Mouse (Mus musculus): ENCODE measurements around the gene Gpx8. TPM values are rescaled to one million over a fixed set of nuclear protein-coding genes. Genes with fewer than 3 reads are reported as not detected.

The Gpx8 gene
- polyA plus RNA-seq, 1 experiment from 2014 or later = 95.2 TPM

DNA sequence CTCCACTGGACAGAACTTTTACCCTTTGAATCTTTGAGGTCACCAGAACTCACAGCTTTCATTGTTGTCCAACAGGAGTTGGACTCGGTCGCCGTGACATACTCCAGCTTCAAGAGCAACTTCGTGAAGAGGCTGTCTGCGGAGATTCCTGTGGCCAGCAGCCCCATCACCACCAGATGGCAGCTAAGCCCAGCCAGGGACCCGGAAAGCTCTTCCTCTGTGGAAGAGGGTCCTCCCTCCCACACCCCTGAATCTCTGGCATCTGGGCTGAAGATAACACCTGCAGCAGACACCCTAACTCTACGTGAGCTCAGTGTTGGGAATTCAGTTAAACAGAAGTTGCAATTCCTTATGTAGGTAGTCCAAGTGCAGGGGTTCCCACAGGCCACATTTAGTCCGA, 9.6 kb upstream of the Gpx8 start:
- no peak overlapping the region for H3K4me2 ChIP-seq (ENCODE audit: low read depth)
- DNase-seq (ENCODE audit: low spot score) (no peak), ATAC-seq (ENCODE audit: insufficient read depth, low FRiP score, low TSS enrichment) (no peak)
- H3K36me3 ChIP-seq (ENCODE audit: control insufficient read depth, insufficient read depth, low read length) = no peaks in the 10 kb centered on the region
- no peak overlapping the region for H3K27ac ChIP-seq (ENCODE audit: low read depth, low read length)
- H3K4me3 ChIP-seq (ENCODE audit: low read depth, low read length) = no peak overlapping the region
- 43% methylated on average over 8 of the region's 8 CpGs for WGBS
- H3K9me3 ChIP-seq (ENCODE audit: control insufficient read depth, low read length) = no peaks in the 10 kb centered on the region
- H3K4me1 ChIP-seq (ENCODE audit: control insufficient read depth, insufficient read depth, low read length) = no peaks in the 10 kb centered on the region
- no peak overlapping the region for H3K9ac ChIP-seq (ENCODE audit: low read length)
- H3K27me3 ChIP-seq (ENCODE audit: control insufficient read depth, insufficient read depth, low read length) = no peaks in the 10 kb centered on the region

DNA sequence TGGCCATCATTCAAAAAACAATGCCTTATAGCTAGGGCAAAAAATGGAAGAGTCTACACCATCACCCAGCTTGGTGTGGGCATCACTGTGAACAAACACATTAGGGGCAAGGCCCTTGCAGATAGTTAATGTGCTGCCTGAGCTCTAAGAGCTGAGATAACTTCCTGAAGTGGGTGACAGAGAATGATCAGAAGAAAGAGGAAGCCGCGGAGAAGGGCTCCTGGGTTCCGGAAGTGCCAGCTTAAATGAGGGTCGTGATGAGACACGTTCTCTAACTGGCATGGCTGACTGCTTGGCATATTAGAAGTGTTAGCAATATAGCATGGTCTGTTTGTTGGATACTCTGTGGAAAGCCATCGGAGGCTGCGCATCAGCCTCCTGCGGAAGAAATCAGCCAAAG, 8.0 kb upstream of the Gpx8 start:
- WGBS = 87% methylated on average over 8 of the region's 8 CpGs
- no peak for DNase-seq (ENCODE audit: low spot score)
- ATAC-seq (ENCODE audit: insufficient read depth, low FRiP score, low TSS enrichment) = no peak

DNA sequence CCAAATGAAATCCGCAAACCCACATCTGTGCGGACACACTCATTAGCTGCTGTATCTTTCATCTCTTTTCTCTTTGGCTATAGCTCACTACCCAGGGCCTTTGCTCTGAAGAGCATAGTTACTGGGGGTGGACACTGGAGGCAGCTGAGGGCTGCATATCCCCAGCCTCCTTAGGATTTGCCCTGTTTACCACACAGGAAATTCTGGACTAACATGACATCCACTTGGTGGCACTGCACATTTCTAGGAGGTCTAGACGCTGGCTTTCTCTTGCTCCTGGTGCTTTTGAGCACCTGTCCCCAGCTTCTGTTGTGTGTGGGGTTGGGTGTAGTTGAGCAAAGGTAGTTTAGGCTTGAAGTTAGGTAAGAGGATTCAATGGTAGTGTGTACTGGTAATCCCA, 1.4 kb upstream of the Gpx8 start:
- H3K9ac ChIP-seq (ENCODE audit: low read length) = no peak overlapping the region
- DNase-seq (ENCODE audit: low spot score) (no peak), ATAC-seq (ENCODE audit: insufficient read depth, low FRiP score, low TSS enrichment) (no peak)
- H3K9me3 ChIP-seq (ENCODE audit: control insufficient read depth, low read length) = no peaks in the 10 kb centered on the region
- H3K4me2 ChIP-seq (ENCODE audit: low read depth) = no peak overlapping the region
- no peak overlapping the region for H3K27ac ChIP-seq (ENCODE audit: low read depth, low read length)
- H3K27me3 ChIP-seq (ENCODE audit: control insufficient read depth, insufficient read depth, low read length) = no peaks in the 10 kb centered on the region
- no peak overlapping the region for H3K4me3 ChIP-seq (ENCODE audit: low read depth, low read length)
- WGBS = 81% methylated on average over 3 of the region's 3 CpGs
- H3K36me3 ChIP-seq (ENCODE audit: control insufficient read depth, insufficient read depth, low read length) = no peaks in the 10 kb centered on the region
- no peaks in the 10 kb centered on the region for H3K4me1 ChIP-seq (ENCODE audit: control insufficient read depth, insufficient read depth, low read length)

More for the DNA sequence above, 8.0 kb upstream of the Gpx8 start:
- Histone ChIP-seq H3K9ac (ENCODE audit: low read length) (no peak overlapping the region), H3K4me2 (ENCODE audit: low read depth) (no peak overlapping the region), H3K27ac (ENCODE audit: low read depth, low read length) (no peak overlapping the region), H3K36me3 (ENCODE audit: control insufficient read depth, insufficient read depth, low read length) (no peaks in the 10 kb centered on the region), H3K27me3 (ENCODE audit: control insufficient read depth, insufficient read depth, low read length) (no peaks in the 10 kb centered on the region), H3K4me3 (ENCODE audit: low read depth, low read length) (no peak overlapping the region), H3K9me3 (ENCODE audit: control insufficient read depth, low read length) (no peaks in the 10 kb centered on the region), H3K4me1 (ENCODE audit: control insufficient read depth, insufficient read depth, low read length) (no peaks in the 10 kb centered on the region)

DNA sequence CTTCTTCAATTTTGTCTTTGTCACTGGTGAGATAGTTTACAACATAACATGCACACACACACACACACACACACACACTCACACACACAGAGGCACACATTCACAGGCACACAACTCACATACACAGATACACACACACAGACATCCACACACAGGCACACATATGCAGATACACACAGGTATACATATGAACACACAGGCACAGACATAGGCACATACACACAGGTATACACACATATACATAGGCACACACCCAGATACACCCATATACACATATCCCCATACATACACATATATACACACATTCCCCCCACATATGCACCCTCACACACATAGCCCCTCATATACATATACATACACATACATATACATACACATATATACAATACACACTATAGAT, 808 bp upstream of the Gpx8 start:
- Histone ChIP-seq H3K4me2 (ENCODE audit: low read depth) (no peak overlapping the region), H3K4me3 (ENCODE audit: low read depth, low read length) (no peak overlapping the region)

DNA sequence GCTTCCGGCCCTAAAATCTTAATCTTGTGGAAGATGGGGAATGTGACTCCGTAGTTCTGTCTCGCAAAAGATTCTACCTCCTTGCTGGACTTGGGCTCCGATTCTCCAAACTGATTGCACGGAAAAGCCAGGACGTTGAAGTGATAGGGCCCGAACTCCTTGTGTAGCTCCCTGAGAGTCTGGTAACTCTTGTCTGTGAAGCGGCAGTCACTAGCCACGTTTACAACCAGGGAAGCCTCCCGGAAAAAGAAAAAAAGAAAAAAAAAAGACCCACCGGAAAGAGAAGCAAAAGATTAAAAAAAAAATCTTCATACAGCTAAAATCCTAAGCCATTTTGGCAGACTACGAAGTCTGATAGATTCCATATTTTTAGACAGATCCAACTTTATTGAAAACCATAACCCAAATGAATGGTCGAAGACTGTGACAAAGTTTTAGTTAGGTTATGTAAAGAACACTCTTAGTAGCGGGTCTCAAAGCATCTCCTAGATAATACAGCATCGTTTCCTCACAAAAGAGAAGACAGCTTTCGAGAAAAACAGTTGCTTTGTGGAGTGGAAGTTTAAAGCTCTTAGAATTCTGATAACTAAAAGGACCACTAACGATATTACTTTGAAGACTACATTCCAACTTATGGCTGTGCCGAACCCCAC, 626 bp downstream of the Gpx8 start:
- Histone ChIP-seq H3K36me3 (ENCODE audit: control insufficient read depth, insufficient read depth, low read length) (no peaks in the 10 kb centered on the region), H3K9me3 (ENCODE audit: control insufficient read depth, low read length) (no peaks in the 10 kb centered on the region), H3K4me3 (ENCODE audit: low read depth, low read length) (peak overlapping the region; percentile 44), H3K9ac (ENCODE audit: low read length) (peak overlapping the region; percentile 51), H3K27ac (ENCODE audit: low read depth, low read length) (no peak overlapping the region), H3K4me2 (ENCODE audit: low read depth) (peak overlapping the region; percentile 32), H3K4me1 (ENCODE audit: control insufficient read depth, insufficient read depth, low read length) (no peaks in the 10 kb centered on the region), H3K27me3 (ENCODE audit: control insufficient read depth, insufficient read depth, low read length) (no peaks in the 10 kb centered on the region)
- ATAC-seq (ENCODE audit: insufficient read depth, low FRiP score, low TSS enrichment) (no peak), DNase-seq (ENCODE audit: low spot score) (no peak)
- WGBS = 28% methylated on average over 18 of the region's 18 CpGs

More for the DNA sequence above, 808 bp upstream of the Gpx8 start:
- Histone ChIP-seq H3K9ac (ENCODE audit: low read length) (no peak overlapping the region), H3K9me3 (ENCODE audit: control insufficient read depth, low read length) (no peaks in the 10 kb centered on the region), H3K27ac (ENCODE audit: low read depth, low read length) (no peak overlapping the region), H3K27me3 (ENCODE audit: control insufficient read depth, insufficient read depth, low read length) (no peaks in the 10 kb centered on the region), H3K36me3 (ENCODE audit: control insufficient read depth, insufficient read depth, low read length) (no peaks in the 10 kb centered on the region), H3K4me1 (ENCODE audit: control insufficient read depth, insufficient read depth, low read length) (no peaks in the 10 kb centered on the region)
- DNase-seq (ENCODE audit: low spot score) (no peak), ATAC-seq (ENCODE audit: insufficient read depth, low FRiP score, low TSS enrichment) (peak; percentile 25; the same call in 1 of the 2 replicates)

DNA sequence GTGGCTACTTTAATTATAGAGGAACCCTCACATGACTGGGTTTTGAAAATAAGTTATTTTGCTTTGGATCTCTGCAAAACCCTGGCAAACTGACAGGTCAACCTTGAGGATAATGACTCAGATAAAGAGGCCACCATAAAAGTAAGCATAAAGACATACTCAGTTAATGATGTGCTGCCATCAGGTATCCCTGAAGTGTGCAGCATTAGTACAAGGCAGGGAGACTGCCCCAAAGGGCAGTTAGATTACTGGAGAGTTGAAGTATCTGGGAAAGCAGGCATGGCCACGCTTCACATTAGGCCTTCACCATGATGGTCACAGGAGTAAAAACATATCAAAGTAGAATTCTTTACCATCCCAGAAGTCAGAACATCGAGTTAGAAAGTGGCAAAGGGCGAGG, 1.3 kb downstream of the Gpx8 start:
- no peak for ATAC-seq (ENCODE audit: insufficient read depth, low FRiP score, low TSS enrichment)
- H3K4me1 ChIP-seq (ENCODE audit: control insufficient read depth, insufficient read depth, low read length) = no peaks in the 10 kb centered on the region
- no peaks in the 10 kb centered on the region for H3K9me3 ChIP-seq (ENCODE audit: control insufficient read depth, low read length)
- H3K36me3 ChIP-seq (ENCODE audit: control insufficient read depth, insufficient read depth, low read length) = no peaks in the 10 kb centered on the region
- 77% methylated on average over 3 of the region's 3 CpGs for WGBS
- no peak for DNase-seq (ENCODE audit: low spot score)
- peak overlapping the region; percentile 44 for H3K4me3 ChIP-seq (ENCODE audit: low read depth, low read length)
- H3K9ac ChIP-seq (ENCODE audit: low read length) = no peak overlapping the region
- no peak overlapping the region for H3K27ac ChIP-seq (ENCODE audit: low read depth, low read length)
- peak overlapping the region; percentile 32 for H3K4me2 ChIP-seq (ENCODE audit: low read depth)
- no peaks in the 10 kb centered on the region for H3K27me3 ChIP-seq (ENCODE audit: control insufficient read depth, insufficient read depth, low read length)

DNA sequence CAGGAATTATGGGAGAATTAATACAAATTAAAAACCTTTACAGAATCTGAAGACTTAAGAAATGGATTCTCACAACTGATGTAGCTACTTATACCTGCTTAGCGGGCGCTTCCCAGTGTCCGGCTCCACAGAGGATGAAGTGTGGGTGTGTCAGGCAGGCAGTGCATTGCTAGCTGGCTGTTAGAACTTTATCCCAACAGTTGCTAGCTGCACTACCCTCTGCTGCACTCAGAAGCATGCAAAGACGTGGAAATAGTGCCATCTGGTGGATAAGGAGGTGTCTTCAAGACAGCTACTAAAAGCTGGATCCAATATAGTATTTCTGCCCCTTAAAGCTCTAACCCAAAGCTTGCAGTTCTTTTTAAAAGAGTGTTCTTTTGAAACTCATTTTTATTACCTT, 10.4 kb downstream of the Gpx8 start:
- Histone ChIP-seq H3K4me2 (ENCODE audit: low read depth) (peak overlapping the region; percentile 98), H3K4me3 (ENCODE audit: low read depth, low read length) (peak overlapping the region; percentile 8; the same call in 1 of the 2 replicates), H3K9ac (ENCODE audit: low read length) (no peak overlapping the region), H3K27ac (ENCODE audit: low read depth, low read length) (no peak overlapping the region), H3K27me3 (ENCODE audit: control insufficient read depth, insufficient read depth, low read length) (peaks cover 37% of the 10 kb centered on the region), H3K9me3 (ENCODE audit: control insufficient read depth, low read length) (no peaks in the 10 kb centered on the region), H3K36me3 (ENCODE audit: control insufficient read depth, insufficient read depth, low read length) (no peaks in the 10 kb centered on the region), H3K4me1 (ENCODE audit: control insufficient read depth, insufficient read depth, low read length) (peaks cover 12% of the 10 kb centered on the region; the same call in 1 of the 2 replicates)
- DNase-seq (ENCODE audit: low spot score) (peak; percentile 76), ATAC-seq (ENCODE audit: insufficient read depth, low FRiP score, low TSS enrichment) (peak; percentile 49; the same call in 1 of the 2 replicates)
- 0% methylated on average over 4 of the region's 4 CpGs for WGBS

DNA sequence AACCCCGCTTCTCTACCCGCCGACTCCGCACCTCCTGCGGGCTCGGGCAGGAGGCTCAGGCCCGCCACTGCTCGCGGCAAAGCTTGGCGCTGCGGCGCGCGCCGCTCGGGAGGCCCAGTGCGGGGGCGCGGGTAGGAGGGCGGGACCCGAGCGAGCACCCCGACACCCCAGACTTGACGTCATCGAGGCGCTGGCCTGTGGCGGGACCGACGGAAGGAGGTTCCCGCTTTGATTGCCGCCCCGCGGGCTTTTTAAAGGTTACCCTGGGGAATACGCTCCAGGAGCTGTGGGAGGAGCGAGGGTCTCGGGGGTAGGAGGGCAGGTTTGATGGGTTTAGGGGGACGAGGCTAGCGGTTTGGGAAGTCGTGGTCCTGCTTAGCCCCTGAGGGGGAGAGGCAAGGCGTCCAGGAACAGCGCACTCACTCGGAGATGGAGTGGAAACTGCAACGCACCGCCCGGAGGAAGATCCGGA, 11.2 kb downstream of the Gpx8 start, which contains the start of gene Cdc20b:
Gene Cdc20b (plus strand): TSS at position 162 of the 472 bp plus-strand sequence.
- Histone ChIP-seq H3K36me3 (ENCODE audit: control insufficient read depth, insufficient read depth, low read length) (no peaks in the 10 kb centered on the region), H3K4me2 (ENCODE audit: low read depth) (peak within 1 kb of the TSS; percentile 98), H3K27me3 (ENCODE audit: control insufficient read depth, insufficient read depth, low read length) (peaks cover 37% of the 10 kb centered on the region), H3K4me3 (ENCODE audit: low read depth, low read length) (peak within 1 kb of the TSS; percentile 49), H3K9me3 (ENCODE audit: control insufficient read depth, low read length) (no peaks in the 10 kb centered on the region), H3K9ac (ENCODE audit: low read length) (peak within 1 kb of the TSS; percentile 32), H3K27ac (ENCODE audit: low read depth, low read length) (no peak within 1 kb of the TSS), H3K4me1 (ENCODE audit: control insufficient read depth, insufficient read depth, low read length) (peaks cover 12% of the 10 kb centered on the region; the same call in 1 of the 2 replicates)
- DNase-seq (ENCODE audit: low spot score) (peak; percentile 56), ATAC-seq (ENCODE audit: insufficient read depth, low FRiP score, low TSS enrichment) (peak; percentile 11; the same call in 1 of the 2 replicates)
- under 1% methylated on average over 44 of the region's 46 CpGs for WGBS

DNA sequence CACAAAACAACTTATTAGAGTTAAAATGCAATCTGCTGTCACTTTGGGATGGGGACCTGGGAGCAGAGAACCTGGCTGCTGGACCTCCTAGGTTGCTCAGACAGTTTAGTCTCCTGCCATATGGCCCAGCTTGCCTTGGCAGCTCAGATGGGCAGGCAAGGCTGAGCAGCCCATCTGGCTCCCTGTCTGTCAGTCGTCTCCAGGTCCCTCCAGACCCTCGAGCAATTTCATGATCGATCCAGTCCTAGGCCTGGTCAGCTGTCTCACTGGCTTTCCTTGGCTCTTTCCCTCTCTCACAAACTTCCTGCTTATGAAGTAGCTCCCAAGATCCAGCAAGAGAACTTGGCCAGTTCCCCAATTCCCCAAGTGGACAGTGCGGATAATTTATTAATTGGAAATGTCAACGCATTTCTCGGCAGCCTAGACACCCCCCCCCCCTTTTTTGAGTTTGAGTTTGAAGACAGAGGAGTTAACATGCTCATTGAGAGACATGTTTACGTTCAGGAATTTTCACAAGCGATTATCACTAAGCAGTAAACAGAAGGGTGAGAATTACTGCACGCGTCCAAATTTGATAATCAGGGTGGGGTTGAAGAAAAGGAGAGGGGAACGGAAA, 11.8 kb downstream of the Gpx8 start:
- Histone ChIP-seq H3K36me3 (ENCODE audit: control insufficient read depth, insufficient read depth, low read length) (no peaks in the 10 kb centered on the region), H3K27ac (ENCODE audit: low read depth, low read length) (no peak overlapping the region), H3K27me3 (ENCODE audit: control insufficient read depth, insufficient read depth, low read length) (peaks cover 37% of the 10 kb centered on the region), H3K9me3 (ENCODE audit: control insufficient read depth, low read length) (no peaks in the 10 kb centered on the region), H3K4me3 (ENCODE audit: low read depth, low read length) (peak overlapping the region; percentile 49), H3K9ac (ENCODE audit: low read length) (no peak overlapping the region), H3K4me2 (ENCODE audit: low read depth) (peak overlapping the region; percentile 98), H3K4me1 (ENCODE audit: control insufficient read depth, insufficient read depth, low read length) (peaks cover 12% of the 10 kb centered on the region; the same call in 1 of the 2 replicates)
- 2% methylated on average over 11 of the region's 11 CpGs for WGBS
- ATAC-seq (ENCODE audit: insufficient read depth, low FRiP score, low TSS enrichment) (no peak), DNase-seq (ENCODE audit: low spot score) (peak; percentile 43)
